Mouse (Mus musculus): ENCODE measurements around the gene Tprn.

The Tprn gene

GRCm38 (mm10) chr2:25291184-25292053, 29.0 kb downstream of the Tprn start:
- in situ Hi-C loops (cut with MboI; ENCODE audit: low sequenced_read_pairs): no loop called here

GRCm38 (mm10) chr2:25292054-25292544, 29.7 kb downstream of the Tprn start:
- in situ Hi-C loops (cut with MboI; ENCODE audit: low sequenced_read_pairs): no loop called here

- in situ Hi-C loops (cut with MboI; ENCODE audit: low sequenced_read_pairs): no loop called here
Measured at GRCm38 (mm10) chr2:25292856-25293255, 30.4 kb downstream of the Tprn start.

- in situ Hi-C loops (cut with MboI; ENCODE audit: low sequenced_read_pairs): no loop called here
Measured at GRCm38 (mm10) chr2:25293706-25294105, 31.3 kb downstream of the Tprn start.

- in situ Hi-C loops (cut with MboI; ENCODE audit: low sequenced_read_pairs): no loop called here
Measured at GRCm38 (mm10) chr2:25297093-25297492, 34.7 kb downstream of the Tprn start.

DNA sequence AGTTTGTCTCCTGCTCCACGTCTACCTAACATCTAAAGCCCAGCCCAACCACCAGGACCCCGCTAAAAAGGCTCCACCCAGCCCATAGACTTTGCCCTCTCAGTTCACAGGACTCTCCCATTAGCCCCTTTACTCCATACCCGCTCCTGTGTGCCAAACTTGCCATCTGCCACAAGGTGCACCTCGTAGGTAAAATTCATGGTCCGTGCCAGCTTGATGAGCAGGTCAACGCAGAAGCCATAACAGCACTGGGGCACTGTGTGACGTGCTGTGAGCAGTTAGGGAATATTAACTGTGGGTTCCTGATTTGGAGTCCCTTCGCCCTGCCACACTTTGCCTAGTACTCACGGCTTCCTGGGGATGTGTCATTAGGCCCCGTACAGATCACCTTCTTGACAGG, 35.6 kb downstream of the Tprn start:
- in situ Hi-C loops (cut with MboI; ENCODE audit: low sequenced_read_pairs): no loop called here

GRCm38 (mm10) chr2:25303452-25303851, 41.0 kb downstream of the Tprn start:
- in situ Hi-C loops (cut with MboI; ENCODE audit: low sequenced_read_pairs): no loop called here

- in situ Hi-C loops (cut with MboI; ENCODE audit: low sequenced_read_pairs): no loop called here
Measured at GRCm38 (mm10) chr2:25303931-25304656, 41.7 kb downstream of the Tprn start.

GRCm38 (mm10) chr2:25304657-25305541, 42.5 kb downstream of the Tprn start:
- in situ Hi-C loops (cut with MboI; ENCODE audit: low sequenced_read_pairs): no loop called here

DNA sequence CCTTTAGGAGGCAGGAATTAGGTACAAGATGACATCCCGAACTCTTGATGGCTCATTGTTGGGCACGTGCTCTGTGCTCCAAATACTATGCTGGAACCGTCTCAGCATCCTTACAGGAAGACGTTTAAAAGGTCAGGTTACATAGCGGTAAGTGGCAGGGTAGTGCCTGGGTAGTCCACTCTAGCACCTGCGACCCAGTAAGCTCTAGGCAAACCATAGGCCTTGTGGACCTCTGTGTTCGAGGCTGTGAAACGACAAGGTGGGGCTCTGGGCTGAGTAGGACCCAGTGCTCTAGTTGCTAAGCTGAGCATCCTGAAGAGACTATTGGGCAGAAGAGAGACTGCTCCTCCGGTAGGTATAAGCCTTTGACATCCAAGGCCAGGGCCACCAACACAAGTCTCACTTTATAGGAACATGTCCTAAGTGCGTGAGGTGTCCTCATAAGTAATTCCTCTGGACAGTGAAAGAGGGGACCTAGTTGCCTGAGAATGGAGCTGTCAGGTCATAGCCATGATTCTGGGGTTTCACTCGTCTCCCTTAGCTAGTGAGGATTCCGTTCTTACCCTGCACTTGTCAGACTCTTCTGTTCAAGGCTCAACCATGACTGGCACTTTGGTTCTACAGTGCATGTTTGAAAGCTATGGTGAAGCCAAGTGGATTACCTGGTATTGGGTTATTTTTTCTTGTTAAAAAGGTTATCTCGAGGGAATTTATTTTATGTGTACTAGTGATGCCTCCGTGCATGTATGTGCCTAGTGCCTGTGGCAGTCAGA, 43.4 kb downstream of the Tprn start:
- in situ Hi-C loops (cut with MboI; ENCODE audit: low sequenced_read_pairs): no loop called here

GRCm38 (mm10) chr2:25310180-25310579, 47.8 kb downstream of the Tprn start:
- in situ Hi-C loops (cut with MboI; ENCODE audit: low sequenced_read_pairs): no loop called here

DNA sequence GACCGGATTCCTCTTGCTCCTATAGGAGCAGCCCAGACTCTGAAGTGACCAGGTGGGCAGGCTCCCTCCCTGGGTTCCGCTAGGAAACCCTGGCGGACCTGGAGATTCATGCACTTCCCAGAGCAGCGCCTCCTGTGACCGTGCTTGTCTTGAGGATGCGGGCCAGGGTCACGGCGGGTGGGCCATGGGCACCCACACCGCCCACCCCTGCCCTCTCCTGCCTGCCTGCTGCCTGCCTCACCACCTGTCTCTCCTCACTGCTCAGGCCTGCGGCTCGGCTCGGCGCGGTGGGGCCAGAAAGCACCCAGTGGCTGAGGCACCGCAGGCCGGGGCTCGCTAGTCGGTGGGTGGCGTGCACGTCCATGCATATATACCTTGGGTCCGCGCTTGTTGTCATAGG, 48.6 kb downstream of the Tprn start:
- in situ Hi-C loops (cut with MboI; ENCODE audit: low sequenced_read_pairs): no loop called here

DNA sequence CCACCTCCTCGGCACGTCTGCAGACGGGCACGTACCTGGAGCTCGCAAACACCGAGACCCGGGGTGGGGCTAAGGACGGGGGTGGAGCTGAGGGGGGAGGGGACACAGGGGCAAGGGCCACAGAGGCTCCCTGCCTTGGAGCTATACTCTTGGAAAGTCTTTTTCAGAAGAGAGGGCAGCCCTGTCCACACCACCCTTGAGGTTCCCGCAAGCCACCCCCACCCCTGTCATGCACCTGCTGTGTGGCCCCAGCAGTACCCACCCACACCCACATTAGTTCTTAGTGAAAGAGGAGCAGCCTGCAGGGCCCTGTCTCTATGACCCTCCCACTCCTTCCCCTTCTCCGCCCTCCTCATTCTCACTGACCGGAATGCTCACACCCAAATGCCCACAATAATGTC, 49.1 kb downstream of the Tprn start:
- in situ Hi-C loops (cut with MboI; ENCODE audit: low sequenced_read_pairs): no loop called here

DNA sequence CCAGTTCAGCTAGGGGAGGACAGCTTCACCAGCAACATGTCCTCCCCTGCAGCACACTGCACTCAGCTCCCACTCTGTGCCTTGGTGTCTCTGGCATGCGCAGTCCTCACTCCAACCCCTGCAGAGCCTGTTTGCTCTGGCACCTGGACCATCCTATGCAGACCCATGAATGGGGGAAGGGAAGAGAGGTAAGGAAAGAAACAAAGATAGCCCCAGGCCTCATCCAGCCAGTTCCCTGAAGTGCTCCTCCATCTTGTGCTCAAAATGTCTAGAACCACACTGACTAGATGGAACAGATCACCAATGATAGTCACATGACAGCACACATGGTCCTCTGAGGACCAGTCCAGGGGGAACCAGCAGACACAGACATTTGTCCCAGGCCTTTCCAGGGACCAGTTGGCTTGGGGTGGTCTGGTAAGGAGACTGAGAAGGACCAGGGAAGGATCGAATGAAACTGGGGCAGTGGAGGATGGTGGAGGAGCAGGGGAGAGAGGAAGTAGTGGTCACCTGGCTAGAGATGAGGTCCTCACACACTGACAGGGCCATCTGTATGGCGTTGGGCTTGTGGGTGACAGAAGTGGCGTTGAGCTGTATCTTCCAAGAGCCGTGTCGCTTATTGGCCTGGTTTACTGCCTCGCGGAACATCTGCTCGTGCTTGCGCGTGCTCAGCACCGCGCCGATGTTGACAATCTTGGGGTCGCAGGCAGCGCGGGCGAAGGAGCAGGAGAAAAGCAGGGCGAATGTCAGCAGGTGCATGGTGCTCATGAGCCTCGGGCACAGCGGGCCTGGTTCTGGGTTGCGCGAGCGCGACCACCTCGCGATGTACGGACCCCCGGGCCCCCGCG, 55.9 kb downstream of the Tprn start:
- in situ Hi-C loops (cut with MboI; ENCODE audit: low sequenced_read_pairs): no loop called here

DNA sequence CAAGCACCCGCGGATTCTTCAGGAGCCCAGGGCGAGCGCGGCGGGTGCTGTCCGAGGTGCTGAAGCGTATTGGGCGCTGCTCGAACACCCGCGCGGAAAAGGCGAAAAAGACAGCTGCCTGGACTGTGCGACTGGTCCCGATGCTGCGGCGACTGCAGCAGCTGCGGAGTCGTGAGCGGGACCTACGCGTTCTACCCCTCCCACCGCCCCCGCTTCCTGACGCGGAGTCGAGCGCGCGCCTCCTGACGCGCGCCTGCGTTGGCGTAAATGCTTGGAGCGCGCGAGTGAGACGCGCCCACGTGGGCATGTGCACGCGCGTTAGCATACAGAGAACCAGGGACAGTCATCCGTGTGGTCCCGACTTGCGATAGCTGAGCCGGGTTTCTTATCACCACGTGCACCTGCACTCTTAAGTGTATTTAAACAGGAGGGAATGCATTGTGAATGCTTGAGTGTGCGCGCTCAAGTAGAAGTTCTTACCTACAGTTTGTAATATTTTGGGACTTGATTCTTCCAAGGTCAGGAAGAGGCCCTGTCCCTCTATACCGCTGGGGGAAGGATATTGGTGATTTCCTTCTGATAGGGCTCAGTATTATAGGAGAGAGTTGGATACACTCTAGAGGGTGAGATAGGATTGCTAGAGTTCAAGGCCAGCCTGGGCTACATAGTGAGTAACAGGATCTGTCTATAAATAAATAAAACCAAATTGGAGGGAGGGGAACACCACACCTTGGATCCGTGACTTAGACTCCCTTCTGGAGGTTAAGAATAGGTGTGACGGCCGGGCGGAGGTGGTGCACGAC, 56.8 kb downstream of the Tprn start, which contains the start of gene Grin1:
TSS of gene Grin1 (minus strand) at position 217 of the 803 bp plus-strand sequence.
- in situ Hi-C loops (cut with MboI; ENCODE audit: low sequenced_read_pairs): no loop called here

All from CH12F3 (cell line).